Mouse (Mus musculus) adrenal gland, postnatal 0 days (tissue): ENCODE measurements around the gene Vmn1r233. TPM values are rescaled to one million over a fixed set of nuclear protein-coding genes. Genes with fewer than 3 reads are reported as not detected.

Source experiments
- polyA plus RNA-seq: library from polyadenylated mRNA; unstranded; fragments of >200 nt; fragmentation: Nextera tagmentation; extraction: Ambion mirVana; gene quantifications from 2 replicates; pipeline ENCODE4 v1.2.1, GENCODE M21; 2015

Gene Vmn1r233
- not detected in 2 replicates for polyA plus RNA-seq

DNA sequence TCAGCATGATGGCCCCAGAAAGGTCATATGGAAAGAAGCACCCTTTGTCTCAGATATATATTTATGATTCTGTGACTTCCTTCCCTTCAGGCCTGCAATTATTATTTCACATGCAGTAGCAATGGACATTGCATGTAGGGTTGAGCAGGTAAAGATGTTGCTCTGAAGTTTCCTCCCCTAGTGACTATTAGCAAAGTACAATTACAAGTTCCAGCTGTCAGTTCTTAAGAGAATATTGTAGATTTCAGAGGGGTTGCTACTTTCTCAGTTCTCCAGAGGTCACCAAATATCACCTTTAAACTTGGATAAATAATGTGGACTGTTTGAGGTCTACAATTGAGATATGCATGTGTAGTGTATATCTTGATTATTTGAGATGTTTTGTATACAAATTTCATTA is at the start of gene Vmn1r233:
Gene Vmn1r233 (minus strand): TSS at position 101 of the 400 bp plus-strand sequence.

DNA sequence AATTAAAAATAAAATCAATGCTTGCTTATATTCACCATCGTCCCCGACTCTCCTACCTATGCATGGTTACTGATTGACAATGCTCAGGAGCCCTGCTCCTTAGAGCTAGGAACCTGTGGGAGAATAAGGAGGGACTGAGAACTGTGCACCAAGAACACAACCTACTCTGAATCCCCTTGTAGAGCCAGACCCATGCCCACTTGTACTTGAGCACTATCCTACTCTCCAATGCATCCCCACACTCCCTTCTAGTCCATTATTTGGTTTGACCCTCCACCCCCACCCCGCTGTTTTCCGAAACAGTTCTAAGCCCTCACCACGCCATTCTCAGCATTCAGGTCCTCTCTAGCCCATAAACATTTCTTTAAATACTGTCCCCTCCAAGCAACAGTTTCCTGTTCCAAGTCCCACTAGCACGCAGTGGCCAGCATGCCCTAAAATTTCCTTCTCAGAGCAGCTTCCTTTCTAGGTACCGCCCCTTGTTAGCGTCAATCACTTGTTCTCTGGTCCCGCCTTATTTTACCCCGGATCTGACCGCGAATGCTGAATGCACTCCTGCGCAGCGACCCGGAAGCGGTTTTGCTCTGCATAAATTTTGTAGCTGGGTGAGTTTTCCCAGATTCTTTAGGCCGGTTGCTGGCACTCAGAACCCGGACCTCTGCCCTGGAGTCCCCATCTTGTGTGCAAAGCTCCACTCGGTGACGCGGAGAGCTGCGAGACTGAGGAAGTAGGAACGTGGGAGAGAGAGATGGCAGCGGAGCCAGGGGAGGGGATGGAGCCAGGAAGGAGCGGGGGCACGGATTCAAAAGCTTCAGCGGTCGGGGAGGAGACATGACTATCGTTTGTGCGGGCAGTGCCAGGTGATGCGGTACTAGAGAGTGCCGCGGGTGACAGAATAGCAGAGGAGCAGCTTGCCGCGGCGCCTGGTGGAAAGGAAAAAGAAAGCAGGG is 12.4 kb upstream of the Vmn1r233 start, which contains the start of gene Zfp160:
Gene Zfp160 (plus strand): TSS at position 522 of the 950 bp plus-strand sequence.

DNA sequence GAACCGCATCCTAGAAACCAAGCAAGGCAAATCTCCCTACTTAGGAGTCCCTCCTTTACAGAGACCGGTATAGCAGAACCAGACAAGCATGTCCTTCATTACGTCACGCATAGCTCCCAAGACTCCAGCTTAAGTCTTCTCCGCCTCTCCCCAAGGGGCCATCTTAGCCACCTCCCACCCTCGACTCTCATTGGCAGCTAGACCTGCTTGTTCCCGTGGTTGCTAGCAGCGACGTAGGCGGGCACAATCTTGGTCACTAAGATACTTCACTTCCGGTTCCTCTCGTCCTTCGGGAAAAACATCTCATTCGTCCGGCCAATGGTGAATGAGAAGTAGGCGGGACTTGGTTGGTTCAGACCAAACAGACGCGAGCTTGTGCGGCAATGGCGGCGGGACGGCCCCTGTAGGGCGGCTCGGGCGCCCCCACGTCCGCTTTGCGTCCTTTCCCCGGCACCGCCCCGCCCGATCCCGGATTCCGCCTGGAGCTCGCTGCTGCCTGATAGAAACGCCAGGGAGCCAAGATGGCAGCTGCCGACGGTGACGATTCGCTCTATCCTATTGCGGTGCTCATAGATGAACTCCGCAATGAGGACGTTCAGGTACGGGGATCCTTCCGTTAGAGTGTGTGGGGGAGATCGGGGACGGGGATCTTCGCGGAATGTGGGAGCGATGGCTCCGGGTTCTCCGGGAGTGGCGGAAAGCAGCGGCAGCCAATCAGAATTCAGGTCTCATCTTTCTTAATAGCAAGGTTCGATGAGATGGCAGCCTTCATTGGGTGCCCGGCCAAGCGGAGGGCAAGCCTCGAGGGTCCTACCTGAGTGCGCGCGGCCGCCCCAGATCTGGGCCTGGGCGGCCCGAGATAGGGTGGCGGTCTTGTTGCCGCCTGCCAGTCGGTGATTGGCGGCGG is 51.0 kb downstream of the Vmn1r233 start, which contains the start of gene Ppp2r1a:
Gene Ppp2r1a (plus strand): TSS at position 327 of the 907 bp plus-strand sequence.

Other genes with a start within 250 kb of the Vmn1r233 start
- not detected in 2 replicates for gene Vmn1r228, start 210.3 kb downstream of the Vmn1r233 start, polyA plus RNA-seq
- gene Vmn1r229, start 184.9 kb downstream of the Vmn1r233 start, polyA plus RNA-seq, result not detected in 2 replicates
- gene Vmn1r230, start 156.0 kb downstream of the Vmn1r233 start, polyA plus RNA-seq, result not detected in 2 replicates
- not detected in 2 replicates for gene Vmn1r231, start 91.4 kb downstream of the Vmn1r233 start, polyA plus RNA-seq
- gene Vmn1r232, start 76.8 kb downstream of the Vmn1r233 start, polyA plus RNA-seq, result not detected in 2 replicates
- gene Ppp2r1a, start 51.2 kb downstream of the Vmn1r233 start, polyA plus RNA-seq, result 253 and 297 TPM in 2 replicates
- 10.3 and 10.5 TPM in 2 replicates for gene Zfp160, start 12.4 kb upstream of the Vmn1r233 start, polyA plus RNA-seq
- not detected in 2 replicates for gene Vmn1r234, start 229.6 kb upstream of the Vmn1r233 start, polyA plus RNA-seq